ENCODE assay signal across 24 mouse cellular contexts in the genomic region with DNA sequence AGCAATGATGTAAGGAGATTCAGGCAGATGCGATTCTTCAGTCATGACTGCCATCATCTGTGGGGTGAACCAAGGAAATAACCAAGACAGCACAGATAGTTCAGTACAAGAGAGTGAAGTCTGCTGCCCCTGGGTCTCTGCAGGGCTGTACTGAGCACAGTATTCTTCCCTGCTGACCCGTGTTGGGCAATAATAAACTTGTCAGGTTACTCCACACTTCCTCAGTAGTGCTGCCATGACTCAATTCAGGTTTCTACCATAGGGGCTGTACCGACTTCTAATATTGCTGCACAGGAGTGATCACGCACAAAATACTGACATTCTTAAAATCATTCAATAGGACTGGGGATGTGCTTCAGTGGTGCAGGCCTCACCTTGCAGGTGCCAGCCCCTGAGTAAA. TPM values are rescaled to one million over a fixed set of nuclear protein-coding genes. Genes with fewer than 3 reads are reported as not detected.
A peak's percentile ranks its signal among the peaks of the same experiment; 100 is the strongest.
DNase-seq lines count a peak whose midpoint lies in the region; ATAC-seq and TF ChIP-seq lines count a peak whose summit lies in the region.
"Had no signal": no experiment of that assay in that cellular context is flagged by ENCODE, and none has a peak within 500 bp of the region (broad histone marks: within the 10 kb centered on the region; RNA-seq: fewer than 3 reads in every experiment).

No protein-coding gene starts in this region.

- DNase-seq in liver, adult 2 months (ENCODE audit: extremely low read depth, low read depth, low spot score) = peak; percentile 35
- DNase-seq in liver = no peak
- no peak for DNase-seq in Muller cell, postnatal 12 days (ENCODE audit: inconsistent ontology term)
- DNase-seq in T-cell, adult 2 months (ENCODE audit: low spot score) = no peak
- DNase-seq: adrenal gland, postnatal 10 days; B cell, adult 2 months; cerebellum, adult 9-11 months; heart, postnatal 36 days; kidney, postnatal 4 days; lung, embryonic 14.5 days; right cerebral cortex, postnatal 25 days; spleen, adult 18-20 months had no signal

- no peak for TF ChIP-seq POLR2A in liver, adult 2 months (IDR thresholded peaks at IDR 0.05; ENCODE audit: extremely low read depth, insufficient read depth, low read length)
- no peak for TF ChIP-seq POLR2A in bone marrow, adult 2 months (IDR thresholded peaks at IDR 0.05; ENCODE audit: borderline replicate concordance, control insufficient read depth, low read depth, low read length)

- peaks cover 20% of the 10 kb centered on the region for H3K4me1 ChIP-seq in liver, adult 2 months (ENCODE audit: control insufficient read depth, insufficient read depth, low read length)
- no peaks in the 10 kb centered on the region; the same call in 1 of the 2 replicates for H3K4me1 ChIP-seq in bone marrow, adult 2 months (ENCODE audit: control insufficient read depth, insufficient read depth, low read length)
- H3K4me1 ChIP-seq: forebrain, embryonic 10.5 days; limb, embryonic 12.5 days; midbrain, embryonic 12.5 days had no signal

- H3K27ac ChIP-seq in liver, adult 2 months (replicated peaks; ENCODE audit: insufficient read depth, low read depth, low read length) = no peak overlapping the region
- H3K27ac ChIP-seq in bone marrow, adult 2 months (ENCODE audit: control insufficient read depth, insufficient read depth, low read depth, low read length, poor library complexity) = peak overlapping the region; percentile 40; the same call in 1 of the 2 replicates
- H3K27ac ChIP-seq: forebrain, embryonic 10.5 days; heart, embryonic 15.5 days; hindbrain, embryonic 14.5 days; kidney, embryonic 15.5 days; limb, embryonic 12.5 days; midbrain, embryonic 12.5 days had no signal

- H3K4me3 ChIP-seq in liver, adult 2 months (ENCODE audit: insufficient read depth, low read depth, low read length) = no peak overlapping the region
- no peak overlapping the region for H3K4me3 ChIP-seq in bone marrow, adult 2 months (replicated peaks; ENCODE audit: control insufficient read depth, low read depth, low read length)
- H3K4me3 ChIP-seq: forebrain, embryonic 10.5 days; heart, embryonic 15.5 days; kidney, embryonic 15.5 days; limb, embryonic 12.5 days; midbrain, embryonic 12.5 days had no signal

- 75% methylated on average over 4 of the region's 4 CpGs for WGBS in liver, adult 2 months
- WGBS in bone marrow, adult 2 months = 52% methylated on average over 4 of the region's 4 CpGs

- H3K9ac ChIP-seq in liver, adult 2 months (ENCODE audit: low read depth, low read length) = no peak overlapping the region
- H3K9ac ChIP-seq: heart, embryonic 15.5 days; hindbrain, embryonic 14.5 days; kidney, embryonic 15.5 days; limb, embryonic 12.5 days; lung, embryonic 14.5 days; midbrain, embryonic 12.5 days had no signal

- peak; percentile 97 for ATAC-seq in granulocyte monocyte progenitor cell, adult 5-6 weeks (replicated peaks; ENCODE audit: poor library complexity, severe bottlenecking)
- ATAC-seq in megakaryocyte progenitor cell, adult 5-6 weeks (replicated peaks; ENCODE audit: poor library complexity) = peak; percentile 96
- ATAC-seq: activated CD4-positive, CD25-positive, alpha-beta regulatory T cell, adult 4 months; forebrain, embryonic 16.5 days had no signal

- peaks cover 18% of the 10 kb centered on the region; the same call in 1 of the 2 replicates for H3K79me2 ChIP-seq in liver, adult 2 months (ENCODE audit: control insufficient read depth, insufficient read depth, low read length)

- H3K36me3 ChIP-seq in liver, adult 2 months (ENCODE audit: control insufficient read depth, insufficient read depth, low read length) = peaks cover 6% of the 10 kb centered on the region; the same call in 1 of the 2 replicates
- H3K36me3 ChIP-seq: heart, embryonic 15.5 days had no signal

- no peak for TF ChIP-seq CTCF in liver, adult 2 months (IDR thresholded peaks at IDR 0.05; ENCODE audit: low read depth, low read length)
- no peak for TF ChIP-seq CTCF in bone marrow, adult 2 months (IDR thresholded peaks at IDR 0.05; ENCODE audit: control insufficient read depth, insufficient read depth, low read length)

- H3K27me3 ChIP-seq in liver, adult 2 months (ENCODE audit: control insufficient read depth, insufficient read depth, low read length) = no peaks in the 10 kb centered on the region
- H3K27me3 ChIP-seq: CH12.LX; heart, embryonic 15.5 days; kidney, embryonic 15.5 days; limb, embryonic 12.5 days; midbrain, embryonic 12.5 days had no signal

RNA-seq across cellular contexts. Expression of gene Lyrm1, which starts 16.5 kb away (rescaled TPM):
- total RNA-seq in liver, adult 2 months (2014; rRNA removed) = 4.6 and 6.2 TPM in 2 replicates
- 0.95 and 1.2 TPM in 2 replicates for polyA plus RNA-seq in liver, adult 2 months (2012; rRNA removed)
- 2.3 and 4.4 TPM in 2 replicates for polyA plus RNA-seq in bone marrow, adult 2 months (2011; ENCODE audit: insufficient read depth, insufficient read length, low replicate concordance, missing spikeins)
- total RNA-seq in granulocyte monocyte progenitor cell, adult 5-6 weeks (2014; fragmentation: Nextera tagmentation) = 6.2 and 19.4 TPM in 2 replicates
- total RNA-seq in granulocyte monocyte progenitor cell, adult 5-6 weeks (2017) = 3.8 and 5.0 TPM in 2 replicates
- 1.7 and 5.9 TPM in 2 replicates for total RNA-seq in megakaryocyte progenitor cell, adult 5-6 weeks (2015)
- 3.1 and 3.9 TPM in 2 replicates for total RNA-seq in megakaryocyte progenitor cell, adult 5-6 weeks (2017)

RNA-seq across cellular contexts. Expression of gene Dcun1d3, which starts 16.9 kb away (rescaled TPM):
- 5.3 and 5.6 TPM in 2 replicates for total RNA-seq in liver, adult 2 months (2014; rRNA removed)
- 3.2 and 5.7 TPM in 2 replicates for polyA plus RNA-seq in liver, adult 2 months (2012; rRNA removed)
- polyA plus RNA-seq in bone marrow, adult 2 months (2011; ENCODE audit: insufficient read depth, insufficient read length, low replicate concordance, missing spikeins) = 2.7 and 7.9 TPM in 2 replicates
- 4.7 and 10.3 TPM in 2 replicates for total RNA-seq in granulocyte monocyte progenitor cell, adult 5-6 weeks (2014; fragmentation: Nextera tagmentation)
- 4.0 and 9.7 TPM in 2 replicates for total RNA-seq in granulocyte monocyte progenitor cell, adult 5-6 weeks (2017)
- total RNA-seq in megakaryocyte progenitor cell, adult 5-6 weeks (2015) = 2.2 and 3.0 TPM in 2 replicates
- 2.3 and 5.4 TPM in 2 replicates for total RNA-seq in megakaryocyte progenitor cell, adult 5-6 weeks (2017)
